Mouse (Mus musculus) heart, postnatal 25 days (tissue): Measurements from ENCODE around the gene Atp2c2. TPM values are rescaled to one million over a fixed set of nuclear protein-coding genes. Genes with fewer than 3 reads are reported as not detected.
A peak's percentile ranks its signal among the peaks of the same experiment; 100 is the strongest.

Experiments
- DNase-seq: peaks from one replicate; pipeline ENCODE4 v3.0.0; 2022; ENCODE audit warnings: low spot score
- intact Hi-C: fragments of 180-260 bp; cut with DNase I; formaldehyde crosslinking; loops from one replicate; pipeline ENCODE4 v1.15.1; 2025
- total RNA-seq, 2 experiments: library from RNA; stranded (reverse); gene quantifications; 2 replicates each; pipeline ENCODE4 v1.2.3; 2021

The Atp2c2 gene
- total RNA-seq, result not detected

- intact Hi-C loops, result loop anchor here (2.0 to 5.0 kb wide), 2 partner anchors 43 to 143 kb away; partner anchors contain the start of gene Cotl1
- no peak for DNase-seq
These were observed at the start of gene Atp2c2 for GRCm38 (mm10) chr8:119699549-119700134. Gene Atp2c2 (plus strand): TSS chr8:119700009.

DNA sequence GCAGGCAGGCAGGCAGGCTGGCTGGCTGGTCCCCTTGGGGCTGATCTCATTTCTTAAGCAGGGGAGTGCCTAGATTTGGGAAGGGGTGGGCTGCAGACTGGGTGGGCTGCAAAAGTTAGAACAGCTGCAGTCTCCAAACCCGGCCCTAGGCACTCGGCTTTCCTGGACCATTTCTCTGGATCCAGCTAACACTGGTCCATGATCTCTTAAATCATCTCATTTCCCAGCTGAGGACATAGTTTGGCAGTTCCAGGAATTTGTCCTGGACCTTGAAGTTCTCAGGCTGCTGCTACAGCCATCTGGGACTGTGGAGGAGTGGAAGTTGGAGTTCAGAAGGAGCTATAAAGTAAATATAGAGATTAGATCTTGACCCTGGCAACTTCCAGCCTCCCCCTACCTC lies 48.5 kb upstream of the Atp2c2 start:
- intact Hi-C loops, result no loop called here
- DNase-seq, result no peak

DNA sequence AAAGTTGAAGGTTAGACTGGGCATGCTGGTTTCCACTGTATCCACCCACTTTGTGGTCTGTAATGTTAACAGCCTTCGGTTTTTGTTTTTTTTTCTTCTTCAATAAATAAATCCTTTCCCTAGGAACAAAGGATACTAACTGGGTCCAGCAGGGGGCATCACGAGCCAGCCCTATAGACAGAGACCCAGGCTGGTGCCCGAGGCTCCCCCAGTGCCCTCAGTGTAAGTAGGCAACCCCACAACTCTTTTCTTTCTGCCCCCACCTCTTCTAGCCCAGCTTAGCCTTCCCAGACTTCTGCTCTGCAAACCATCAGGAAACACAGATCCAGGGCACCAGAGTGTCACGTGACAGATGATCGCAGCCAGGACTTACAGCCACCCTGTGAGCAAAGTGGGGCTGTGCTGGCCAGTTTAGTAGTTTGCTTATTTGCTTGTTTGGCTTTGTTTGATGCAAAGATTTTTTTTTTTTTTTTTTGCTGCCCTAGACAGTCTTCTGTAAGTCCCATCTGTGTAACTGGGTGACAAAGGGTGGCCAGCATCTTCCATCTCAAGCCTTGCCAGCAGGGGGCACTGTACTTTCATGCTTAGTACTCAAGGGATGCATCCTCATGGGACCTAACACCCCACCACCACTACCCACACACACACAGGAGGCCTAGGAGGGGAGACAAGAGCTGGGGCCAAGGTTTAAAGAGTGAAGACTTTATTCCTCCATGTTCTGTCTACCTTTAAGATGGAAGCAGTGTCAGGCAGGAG lies 42.9 kb upstream of the Atp2c2 start:
- intact Hi-C loops, result loop anchor here (1.0 kb wide), 1 partner anchor 19 kb away; no protein-coding TSS in a partner anchor
- DNase-seq, result no peak

GRCm38 (mm10) chr8:119661081-119661480 lies 38.7 kb upstream of the Atp2c2 start:
- intact Hi-C loops, result no loop called here
- DNase-seq, result peak; percentile 81

- DNase-seq, result no peak
- intact Hi-C loops, result no loop called here
These were observed 37.9 kb upstream of the Atp2c2 start for GRCm38 (mm10) chr8:119661892-119662291.

GRCm38 (mm10) chr8:119663440-119663839 lies 36.4 kb upstream of the Atp2c2 start:
- DNase-seq, result no peak
- intact Hi-C loops, result no loop called here

- DNase-seq, result no peak
- intact Hi-C loops, result no loop called here
These were observed 34.5 kb upstream of the Atp2c2 start for GRCm38 (mm10) chr8:119665270-119665669.

DNA sequence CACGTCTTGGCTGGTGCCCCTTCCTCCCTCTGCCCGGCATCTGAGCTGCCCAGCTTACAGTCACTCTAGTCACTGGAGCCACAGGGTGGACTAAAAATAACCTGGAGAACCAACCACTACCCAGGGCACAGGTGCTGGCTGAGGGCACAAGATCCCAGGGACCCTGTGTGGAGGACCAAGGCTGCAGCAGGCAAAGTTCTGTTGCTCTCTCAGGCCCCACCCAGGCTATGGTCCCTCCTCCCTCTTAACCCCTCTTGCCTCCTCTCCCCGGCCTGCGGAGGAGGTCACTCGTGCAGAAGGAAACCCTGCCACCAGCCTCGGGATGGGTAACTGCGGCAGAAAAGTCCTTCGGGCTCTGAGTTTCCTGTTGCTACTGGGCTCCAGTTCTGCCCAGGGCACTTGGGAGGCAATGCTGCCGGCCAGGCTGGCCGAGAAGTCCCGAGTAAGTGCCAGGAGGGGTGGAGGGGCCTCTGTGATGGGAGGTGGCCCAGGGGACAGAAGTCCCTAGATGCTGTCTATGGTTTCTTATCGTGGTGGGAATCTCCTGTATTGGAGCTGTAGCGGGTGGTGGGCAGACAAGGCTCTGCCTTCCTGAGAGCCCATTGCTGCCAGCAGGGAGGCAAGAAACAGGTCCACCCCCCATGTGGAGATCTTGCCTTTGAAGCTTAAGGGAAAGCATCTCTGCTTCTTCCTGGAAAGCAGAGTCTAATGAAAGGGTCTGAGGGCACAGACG lies 33.4 kb upstream of the Atp2c2 start, which contains the start of gene Wfdc1:
Gene Wfdc1 (plus strand): TSS at position 147 of the 733 bp plus-strand sequence.
- intact Hi-C loops, result no loop called here

GRCm38 (mm10) chr8:119668447-119668846 lies 31.4 kb upstream of the Atp2c2 start:
- DNase-seq, result no peak
- intact Hi-C loops, result no loop called here

More for the DNA sequence above, 33.4 kb upstream of the Atp2c2 start, which contains the start of gene Wfdc1:
- peak; percentile 24 for DNase-seq

- intact Hi-C loops, result no loop called here
- no peak for DNase-seq
These were observed 30.5 kb upstream of the Atp2c2 start for GRCm38 (mm10) chr8:119669284-119669683.

- peak; percentile 61 for DNase-seq
- intact Hi-C loops, result no loop called here
These were observed 29.3 kb upstream of the Atp2c2 start for GRCm38 (mm10) chr8:119670419-119671091.

- intact Hi-C loops, result no loop called here
- no peak for DNase-seq
These were observed 25.7 kb upstream of the Atp2c2 start for GRCm38 (mm10) chr8:119673976-119674555.

- no peak for DNase-seq
- intact Hi-C loops, result loop anchor here (5.0 kb wide), 3 partner anchors 68 to 228 kb away; partner anchors contain the start of genes Necab2 and Taf1c
These were observed 24.4 kb upstream of the Atp2c2 start for GRCm38 (mm10) chr8:119675457-119675856.

DNA sequence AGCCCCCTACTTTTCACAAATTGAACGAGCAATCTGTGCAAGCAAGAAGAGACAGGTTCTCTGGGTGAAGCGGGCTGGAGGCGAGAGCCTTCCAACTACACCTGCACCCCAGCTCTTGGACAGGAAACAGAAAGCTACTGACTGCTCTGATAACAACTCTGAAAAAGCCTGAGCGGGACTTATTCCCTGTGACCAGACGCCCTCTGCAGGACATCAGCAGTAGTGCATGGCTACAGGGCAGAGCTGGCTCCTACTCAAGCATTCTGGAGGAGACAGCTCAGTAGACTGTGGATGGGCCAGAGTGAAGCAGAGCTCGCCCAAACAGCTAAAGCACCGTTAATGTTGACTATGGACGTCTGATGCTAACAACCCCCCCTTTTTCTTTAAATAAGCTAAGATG lies 23.4 kb upstream of the Atp2c2 start:
- DNase-seq, result peak; percentile 74
- intact Hi-C loops, result loop anchor here (1.0 to 5.0 kb wide), 4 partner anchors 19 to 229 kb away; partner anchors contain the start of genes Necab2 and Taf1c

DNA sequence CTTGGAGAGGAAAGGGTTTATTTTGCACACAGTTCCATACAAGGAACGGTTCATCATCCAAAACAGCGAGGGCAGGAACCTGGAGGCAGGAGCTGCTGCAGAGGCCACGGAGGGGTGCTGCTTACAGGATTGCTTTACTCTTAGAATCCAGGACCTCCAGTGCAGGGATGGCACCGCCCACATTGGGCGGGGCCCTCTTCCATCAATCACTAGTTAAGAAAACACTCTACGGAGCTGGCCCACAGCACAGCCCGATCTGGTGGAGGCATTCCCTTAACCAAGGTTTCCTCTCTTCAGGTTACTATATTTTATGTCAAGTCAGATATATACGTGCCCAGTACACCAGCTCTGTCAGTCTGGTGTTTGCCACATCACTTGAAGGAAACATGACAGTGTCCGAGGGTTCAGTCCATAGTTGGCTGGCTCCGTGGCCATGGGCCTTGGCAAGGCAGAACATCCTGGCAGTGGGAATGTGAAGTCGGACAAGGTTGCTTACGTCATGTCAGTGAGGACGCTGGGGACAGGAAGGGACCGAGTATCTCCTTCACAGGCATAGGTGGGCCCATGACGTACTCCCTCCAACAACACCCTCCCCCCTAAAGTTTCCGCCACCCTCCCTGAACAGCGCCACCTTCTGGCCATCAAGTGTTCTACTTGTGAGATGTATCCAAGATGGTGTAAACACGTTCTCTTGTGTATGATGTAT lies 21.5 kb upstream of the Atp2c2 start:
- no peak for DNase-seq
- intact Hi-C loops, result loop anchor here (5.0 kb wide), 3 partner anchors 71 to 231 kb away; partner anchors contain the start of genes Necab2 and Taf1c

DNA sequence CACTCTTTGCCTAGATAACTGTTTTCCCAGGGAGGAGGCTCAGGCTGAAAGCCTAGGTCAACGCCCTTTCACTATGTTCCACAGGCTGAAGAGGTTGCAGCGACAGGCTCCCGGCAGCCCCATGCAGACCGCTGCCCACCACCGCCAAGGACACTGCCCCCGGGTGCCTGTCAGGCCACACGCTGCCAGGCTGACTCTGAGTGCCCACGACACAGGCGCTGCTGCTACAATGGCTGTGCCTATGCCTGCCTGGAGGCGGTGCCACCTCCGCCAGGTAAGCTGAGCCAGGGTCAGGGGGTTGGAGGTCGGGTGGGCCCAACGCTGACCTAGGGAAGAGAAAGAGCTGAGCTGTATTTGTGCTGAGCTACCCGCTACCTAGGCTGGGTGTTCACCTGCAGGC lies 20.6 kb upstream of the Atp2c2 start:
- no peak for DNase-seq
- intact Hi-C loops, result loop anchor here (5.0 kb wide), 3 partner anchors 72 to 232 kb away; partner anchors contain the start of genes Necab2 and Taf1c

GRCm38 (mm10) chr8:119690602-119691001 lies 9.2 kb upstream of the Atp2c2 start:
- DNase-seq, result no peak
- intact Hi-C loops, result no loop called here

DNA sequence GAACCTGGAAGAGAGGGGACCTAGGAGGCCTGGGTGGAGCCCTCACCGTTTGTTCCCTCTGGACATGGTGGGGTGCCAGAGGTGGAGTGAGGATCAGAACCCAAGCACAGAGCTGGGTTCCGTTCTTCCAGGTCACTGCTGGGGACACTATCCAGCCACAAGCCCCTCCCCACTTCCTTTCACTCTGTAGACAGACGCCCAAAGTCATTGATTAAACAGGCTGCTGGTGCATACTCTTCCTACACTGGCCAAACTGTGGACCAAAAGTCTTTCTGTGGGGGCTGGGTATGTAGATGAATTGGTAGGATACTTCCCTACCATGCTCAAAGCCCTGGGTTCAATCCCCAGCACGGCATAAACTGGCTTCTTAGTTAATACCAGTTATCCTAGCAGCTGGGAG lies 7.8 kb upstream of the Atp2c2 start:
- DNase-seq, result no peak
- intact Hi-C loops, result no loop called here

DNA sequence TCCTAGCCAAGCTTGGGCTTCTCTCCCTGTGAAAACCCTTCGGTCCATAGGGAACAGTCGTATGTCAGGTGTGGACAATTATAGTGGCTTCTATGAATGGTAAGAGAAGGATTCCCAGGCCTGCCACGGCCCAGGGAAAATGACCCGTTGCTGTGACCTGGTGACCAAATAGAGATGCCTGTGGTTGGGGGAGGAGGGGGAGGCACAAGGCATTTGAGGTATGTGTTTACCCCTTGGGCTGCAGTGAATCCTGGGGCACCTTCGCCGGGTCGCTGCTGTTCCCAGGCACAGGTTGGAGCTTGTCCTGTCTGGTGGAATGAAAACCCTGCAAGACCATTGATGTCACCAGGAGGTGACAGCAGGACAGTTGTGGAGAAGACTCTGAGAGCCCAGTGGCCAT lies 5.1 kb upstream of the Atp2c2 start:
- intact Hi-C loops, result loop anchor here (5.0 kb wide), 1 partner anchor 148 kb away; the partner anchor contains the start of gene Cotl1
- DNase-seq, result no peak
